Mouse (Mus musculus) hindbrain, embryonic 13.5 days (tissue): ENCODE data around the gene Olfr807. TPM values are rescaled to one million over a fixed set of nuclear protein-coding genes. Genes with fewer than 3 reads are reported as not detected.

Experiments used
- ATAC-seq: fragments of 200-750 bp; cut with Nextera tagmentation; 2 replicates; pipeline ENCODE4 v1.8.0; 2017; ENCODE audit warnings: moderate TSS enrichment; ENCODE audit not compliant: low FRiP score
- H3K27ac ChIP-seq: fragments of 300-500 bp; sonication (generic); 2 replicates; pipeline ENCODE4 v1.5.1; 2015; ENCODE audit warnings: inconsistent platforms, mild to moderate bottlenecking, moderate library complexity
- H3K27me3 ChIP-seq: fragments of 300-500 bp; sonication (generic); 2 replicates; pipeline ENCODE4 v1.6.1; 2015; ENCODE audit warnings: mild to moderate bottlenecking, inconsistent platforms
- H3K36me3 ChIP-seq: fragments of 300-500 bp; sonication (generic); 2 replicates; pipeline ENCODE4 v1.6.1; 2015; ENCODE audit warnings: mild to moderate bottlenecking, inconsistent platforms
- H3K4me1 ChIP-seq: fragments of 300-500 bp; sonication (generic); replicated peaks from 2 replicates; pipeline ENCODE4 v1.6.1; 2015; ENCODE audit warnings: inconsistent platforms
- H3K4me2 ChIP-seq: fragments of 300-500 bp; sonication (generic); 2 replicates; pipeline ENCODE4 v1.6.1; 2015; ENCODE audit warnings: inconsistent platforms, mild to moderate bottlenecking, moderate library complexity
- H3K4me3 ChIP-seq: fragments of 300-500 bp; sonication (generic); 2 replicates; pipeline ENCODE4 v1.5.1; 2015; ENCODE audit warnings: mild to moderate bottlenecking, inconsistent platforms
- H3K9ac ChIP-seq: fragments of 300-500 bp; sonication (generic); 2 replicates; pipeline ENCODE4 v1.6.1; 2015; ENCODE audit warnings: mild to moderate bottlenecking, inconsistent platforms
- H3K9me3 ChIP-seq: fragments of 300-500 bp; sonication (generic); 2 replicates; pipeline ENCODE4 v1.6.1; 2016; ENCODE audit warnings: inconsistent platforms
- whole genome bisulfite sequencing: fragments of 180-500 bp; shearing (Covaris S2); methylation state at CpG from one replicate; pipeline ENCODE4 v1.1.7; 2015; 5-methylcytosine and 5-hydroxymethylcytosine counted together
- microRNA-seq: library from miRNA; unstranded; fragments of <30 nt; microRNA quantifications from one replicate; pipeline ENCODE4, GENCODE M21; 2016
- polyA plus RNA-seq: library from polyadenylated mRNA; unstranded; fragments of >200 nt; fragmentation: Nextera tagmentation; extraction: Ambion mirVana; gene quantifications from 2 replicates; pipeline ENCODE4 v1.2.1, GENCODE M21; 2015

The Olfr807 gene
- polyA plus RNA-seq: not detected in 2 replicates

DNA sequence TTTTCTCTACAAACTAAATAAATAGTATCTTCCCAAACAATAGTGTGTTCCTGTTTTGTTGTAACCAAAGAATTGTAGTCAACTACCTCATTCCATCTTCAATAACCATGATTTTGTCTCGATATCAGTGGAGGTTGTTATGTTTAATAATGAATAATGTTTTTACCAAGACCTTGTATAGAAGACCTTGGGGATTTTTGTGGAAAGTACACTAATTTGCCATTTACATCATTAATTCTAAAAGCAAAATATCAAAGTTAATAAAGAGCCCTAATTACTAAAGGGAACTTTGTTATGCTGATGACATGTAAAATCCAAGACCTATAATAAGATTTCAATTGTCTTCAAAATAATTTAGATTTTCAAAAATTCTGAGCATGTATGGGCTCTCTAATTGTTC lies at the start of gene Olfr807:
Gene Olfr807, minus strand, starts transcription at position 101 of the 400 bp plus-strand sequence.
- no peaks in the 10 kb centered on the region for H3K4me1 ChIP-seq
- H3K9me3 ChIP-seq: no peaks in the 10 kb centered on the region
- H3K4me3 ChIP-seq: no peak within 1 kb of the TSS
- no peak within 1 kb of the TSS for H3K4me2 ChIP-seq
- no peaks in the 10 kb centered on the region for H3K36me3 ChIP-seq
- no peak for ATAC-seq
- 90% methylated on average over 1 of the region's 1 CpGs for WGBS
- H3K9ac ChIP-seq: no peak within 1 kb of the TSS
- H3K27me3 ChIP-seq: no peaks in the 10 kb centered on the region
- no peak within 1 kb of the TSS for H3K27ac ChIP-seq

DNA sequence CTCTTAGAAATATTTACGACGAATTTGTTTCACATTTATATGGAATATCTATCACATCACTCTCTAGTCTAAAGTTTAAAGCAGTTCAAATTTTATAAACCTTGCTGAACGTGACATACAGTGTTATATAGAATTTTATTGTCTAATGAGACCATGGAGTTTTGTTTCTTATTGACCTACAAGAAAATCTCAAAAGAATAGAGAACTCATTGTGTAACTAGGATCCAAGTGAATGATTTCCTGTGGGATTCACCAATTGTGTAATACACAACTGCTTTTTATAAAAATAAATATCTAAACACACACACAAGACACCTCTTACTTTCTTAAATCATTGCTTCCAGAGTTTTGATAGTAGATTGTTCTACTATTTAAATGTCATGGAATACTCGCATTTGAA lies 46.7 kb upstream of the Olfr807 start, which contains the start of gene Olfr811:
Gene Olfr811, minus strand, starts transcription at position 101 of the 400 bp plus-strand sequence.
- Histone ChIP-seq H3K9ac (no peak within 1 kb of the TSS), H3K4me1 (no peaks in the 10 kb centered on the region), H3K27me3 (no peaks in the 10 kb centered on the region), H3K27ac (no peak within 1 kb of the TSS), H3K4me3 (no peak within 1 kb of the TSS), H3K36me3 (no peaks in the 10 kb centered on the region), H3K9me3 (no peaks in the 10 kb centered on the region), H3K4me2 (no peak within 1 kb of the TSS)
- 87% methylated on average over 4 of the region's 4 CpGs for WGBS
- no peak for ATAC-seq

DNA sequence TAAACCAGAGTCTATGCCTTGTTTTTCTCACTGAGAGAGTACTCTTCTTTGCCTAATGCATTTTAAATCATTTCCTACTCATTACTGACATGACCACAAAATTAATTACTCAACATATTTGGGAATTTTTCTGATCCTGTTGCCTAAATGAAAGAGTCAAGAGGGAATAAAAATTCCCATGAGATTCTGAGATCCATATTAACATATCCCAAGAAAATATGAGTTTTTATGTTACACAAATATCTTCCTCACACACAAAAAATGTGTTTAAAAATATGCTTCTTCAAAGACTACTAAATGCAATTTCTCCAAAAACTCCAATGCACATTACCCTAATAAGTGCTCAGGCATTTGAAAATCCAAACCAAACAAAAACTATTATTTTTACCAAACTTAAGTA lies 37.2 kb upstream of the Olfr807 start, which contains the start of gene Olfr810:
Gene Olfr810, minus strand, starts transcription at position 101 of the 400 bp plus-strand sequence.
- H3K4me1 ChIP-seq: no peaks in the 10 kb centered on the region
- no peak within 1 kb of the TSS for H3K9ac ChIP-seq
- H3K4me3 ChIP-seq: no peak within 1 kb of the TSS
- no peak within 1 kb of the TSS for H3K27ac ChIP-seq
- H3K27me3 ChIP-seq: no peaks in the 10 kb centered on the region
- no peak for ATAC-seq
- no peaks in the 10 kb centered on the region for H3K9me3 ChIP-seq
- no peaks in the 10 kb centered on the region for H3K36me3 ChIP-seq
- H3K4me2 ChIP-seq: no peak within 1 kb of the TSS

DNA sequence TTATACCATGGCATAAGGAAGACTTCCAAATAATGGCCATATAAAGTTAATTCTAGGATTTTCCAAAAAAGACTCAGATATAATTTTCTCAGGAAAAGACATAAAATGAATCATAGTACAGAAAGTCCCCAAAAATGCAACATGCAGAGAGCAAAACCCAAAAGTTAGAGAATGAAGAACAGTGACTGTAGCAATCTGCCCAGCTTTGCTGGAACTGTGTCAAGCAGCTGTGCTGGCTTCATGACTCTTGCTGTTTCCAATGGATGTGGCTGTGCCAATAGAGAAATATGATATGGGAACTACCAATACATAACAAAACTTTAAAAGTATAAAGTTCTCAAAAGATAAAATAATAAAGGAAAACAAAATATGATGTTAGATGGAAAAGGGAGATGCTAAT lies 20.5 kb upstream of the Olfr807 start:
- H3K27ac ChIP-seq: no peak overlapping the region
- no peaks in the 10 kb centered on the region for H3K9me3 ChIP-seq
- no peak for ATAC-seq
- no peak overlapping the region for H3K4me3 ChIP-seq
- H3K27me3 ChIP-seq: no peaks in the 10 kb centered on the region
- no peak overlapping the region for H3K9ac ChIP-seq
- no peaks in the 10 kb centered on the region for H3K4me1 ChIP-seq
- no peak overlapping the region for H3K4me2 ChIP-seq
- H3K36me3 ChIP-seq: no peaks in the 10 kb centered on the region

DNA sequence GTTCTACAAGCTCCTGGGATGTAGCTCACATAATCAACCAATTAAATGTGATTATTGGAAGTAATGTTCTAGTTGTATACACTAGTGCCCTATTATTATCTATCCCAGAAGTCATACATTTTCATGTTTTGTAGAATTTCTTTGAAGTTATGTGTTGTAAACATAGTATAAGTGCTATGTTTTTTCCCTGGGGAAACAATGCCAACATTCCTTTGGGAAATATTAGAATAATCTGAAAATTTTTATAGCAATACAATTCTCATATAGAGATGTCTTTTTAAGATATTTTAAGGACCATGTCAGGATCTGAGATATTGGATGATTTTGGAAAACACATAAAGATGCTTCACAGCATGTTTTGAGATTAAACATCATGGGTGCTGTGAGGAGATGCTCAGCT lies 16.7 kb upstream of the Olfr807 start, which contains the start of gene Olfr809:
Gene Olfr809, plus strand, starts transcription at position 301 of the 400 bp plus-strand sequence.
- H3K27ac ChIP-seq: no peak within 1 kb of the TSS
- H3K9me3 ChIP-seq: no peaks in the 10 kb centered on the region
- H3K9ac ChIP-seq: no peak within 1 kb of the TSS
- H3K4me1 ChIP-seq: no peaks in the 10 kb centered on the region
- H3K36me3 ChIP-seq: no peaks in the 10 kb centered on the region
- no peak within 1 kb of the TSS for H3K4me2 ChIP-seq
- H3K27me3 ChIP-seq: no peaks in the 10 kb centered on the region
- H3K4me3 ChIP-seq: no peak within 1 kb of the TSS
- no peak for ATAC-seq

DNA sequence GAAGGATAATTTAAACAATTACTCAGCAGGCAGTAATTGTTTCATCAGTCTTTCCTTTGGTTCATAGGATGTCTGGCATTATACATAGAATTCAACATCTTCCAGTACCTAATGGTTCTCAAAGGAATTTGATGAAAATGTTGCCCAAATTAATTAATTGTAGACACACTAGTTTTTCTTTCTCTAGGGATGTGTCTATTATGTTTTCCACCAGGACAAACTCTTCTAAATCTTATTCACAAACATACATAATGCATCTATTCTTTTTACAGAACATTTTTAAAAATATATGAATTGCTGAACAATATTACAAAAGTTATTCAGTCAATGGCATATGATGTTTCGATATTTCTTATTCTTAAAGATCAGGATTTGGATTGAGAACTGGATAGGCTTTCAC lies 7.6 kb upstream of the Olfr807 start, which contains the start of gene Olfr808:
Gene Olfr808, plus strand, starts transcription at position 301 of the 400 bp plus-strand sequence.
- Histone ChIP-seq H3K4me2 (no peak within 1 kb of the TSS), H3K9ac (no peak within 1 kb of the TSS), H3K4me1 (no peaks in the 10 kb centered on the region), H3K9me3 (no peaks in the 10 kb centered on the region), H3K27ac (no peak within 1 kb of the TSS), H3K36me3 (no peaks in the 10 kb centered on the region), H3K4me3 (no peak within 1 kb of the TSS), H3K27me3 (no peaks in the 10 kb centered on the region)
- 97% methylated on average over 1 of the region's 1 CpGs for WGBS
- ATAC-seq: no peak

DNA sequence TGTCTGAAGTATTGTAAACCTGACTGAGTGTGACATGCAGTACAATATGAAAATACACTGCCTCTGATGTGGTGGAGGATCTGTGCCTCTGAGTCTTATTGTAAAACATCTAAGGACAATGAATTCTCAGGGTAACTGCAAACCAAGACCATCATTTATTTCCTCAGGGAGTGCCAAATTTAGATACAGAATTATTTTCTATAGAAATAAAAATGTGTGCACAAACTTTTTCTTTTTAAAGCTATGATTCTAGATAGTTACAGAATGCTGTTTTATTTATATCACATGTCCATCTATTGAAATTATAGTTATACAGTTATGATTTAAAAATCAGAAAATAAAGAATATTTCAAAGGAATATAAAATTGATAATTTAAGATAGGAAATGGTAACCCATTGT lies 15.8 kb downstream of the Olfr807 start, which contains the start of gene Olfr806:
Gene Olfr806, minus strand, starts transcription at position 101 of the 400 bp plus-strand sequence.
- Histone ChIP-seq H3K4me3 (no peak within 1 kb of the TSS), H3K9me3 (no peaks in the 10 kb centered on the region), H3K4me1 (no peaks in the 10 kb centered on the region), H3K4me2 (no peak within 1 kb of the TSS), H3K27ac (no peak within 1 kb of the TSS), H3K27me3 (no peaks in the 10 kb centered on the region), H3K9ac (no peak within 1 kb of the TSS), H3K36me3 (no peaks in the 10 kb centered on the region)
- ATAC-seq: no peak

DNA sequence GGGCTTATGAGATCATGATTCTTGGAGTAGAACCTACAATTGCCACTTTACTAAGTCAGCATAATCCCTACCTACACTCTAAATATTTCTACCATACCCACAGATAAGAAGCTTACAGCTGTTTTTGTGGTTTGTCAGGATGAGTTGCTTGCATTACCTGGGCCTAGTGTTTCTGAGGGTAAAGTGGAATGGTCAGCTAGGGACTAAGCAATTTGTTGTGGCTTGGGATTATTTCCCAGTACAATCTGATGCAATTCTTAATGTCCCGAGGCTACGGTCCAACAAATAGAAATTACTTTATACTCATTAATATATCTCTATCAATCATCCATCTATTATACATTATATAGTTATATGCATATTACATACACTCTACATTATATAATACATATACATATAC lies 28.3 kb downstream of the Olfr807 start, which contains the start of gene Olfr805:
Gene Olfr805, minus strand, starts transcription at position 101 of the 400 bp plus-strand sequence.
- Histone ChIP-seq H3K4me1 (no peaks in the 10 kb centered on the region), H3K27ac (no peak within 1 kb of the TSS), H3K9ac (no peak within 1 kb of the TSS), H3K4me2 (no peak within 1 kb of the TSS), H3K36me3 (no peaks in the 10 kb centered on the region), H3K9me3 (no peaks in the 10 kb centered on the region), H3K27me3 (no peaks in the 10 kb centered on the region), H3K4me3 (no peak within 1 kb of the TSS)
- ATAC-seq: no peak
- WGBS: 98% methylated on average over 2 of the region's 2 CpGs

Small RNA genes lying within 50 kb of the gene (microRNA-seq; reads per million reads assigned to microRNA genes)
- gene Gm24485: not detected

Other genes starting within 250 kb of the Olfr807 start
- gene Olfr791, start 236.0 kb downstream of the Olfr807 start, polyA plus RNA-seq: not detected in 2 replicates
- not detected in 2 replicates for gene Olfr792, start 218.6 kb downstream of the Olfr807 start, polyA plus RNA-seq
- gene Olfr794, start 190.1 kb downstream of the Olfr807 start, polyA plus RNA-seq: not detected in 2 replicates
- not detected in 2 replicates for gene Olfr796, start 145.2 kb downstream of the Olfr807 start, polyA plus RNA-seq
- gene Olfr798, start 129.9 kb downstream of the Olfr807 start, polyA plus RNA-seq: not detected in 2 replicates
- gene Olfr799, start 120.3 kb downstream of the Olfr807 start, polyA plus RNA-seq: not detected in 2 replicates
- not detected in 2 replicates for gene Olfr800, start 100.1 kb downstream of the Olfr807 start, polyA plus RNA-seq
- not detected in 2 replicates for gene Olfr801, start 83.9 kb downstream of the Olfr807 start, polyA plus RNA-seq
- gene Olfr802, start 69.6 kb downstream of the Olfr807 start, polyA plus RNA-seq: 0.03 TPM in 1 of 2 replicates, not detected in the other
- gene Olfr803, start 63.5 kb downstream of the Olfr807 start, polyA plus RNA-seq: not detected in 2 replicates
- gene Olfr804, start 54.6 kb downstream of the Olfr807 start, polyA plus RNA-seq: not detected in 2 replicates
- gene Olfr805, start 28.4 kb downstream of the Olfr807 start, polyA plus RNA-seq: not detected in 2 replicates
- gene Olfr806, start 15.9 kb downstream of the Olfr807 start, polyA plus RNA-seq: not detected in 2 replicates
- gene Olfr808, start 7.7 kb upstream of the Olfr807 start, polyA plus RNA-seq: not detected in 2 replicates
- not detected in 2 replicates for gene Olfr809, start 16.8 kb upstream of the Olfr807 start, polyA plus RNA-seq
- gene Olfr810, start 37.1 kb upstream of the Olfr807 start, polyA plus RNA-seq: not detected in 2 replicates
- not detected in 2 replicates for gene Olfr811, start 46.6 kb upstream of the Olfr807 start, polyA plus RNA-seq
- not detected in 2 replicates for gene Olfr812, start 88.3 kb upstream of the Olfr807 start, polyA plus RNA-seq
- gene Olfr813, start 97.6 kb upstream of the Olfr807 start, polyA plus RNA-seq: not detected in 2 replicates
- not detected in 2 replicates for gene Olfr814, start 122.1 kb upstream of the Olfr807 start, polyA plus RNA-seq
- gene Olfr815, start 148.1 kb upstream of the Olfr807 start, polyA plus RNA-seq: not detected in 2 replicates
- gene Olfr816, start 157.8 kb upstream of the Olfr807 start, polyA plus RNA-seq: not detected in 2 replicates
- not detected in 2 replicates for gene Olfr818, start 191.3 kb upstream of the Olfr807 start, polyA plus RNA-seq
- gene Olfr819, start 209.5 kb upstream of the Olfr807 start, polyA plus RNA-seq: not detected in 2 replicates
- gene Olfr247, start 218.3 kb upstream of the Olfr807 start, polyA plus RNA-seq: not detected in 2 replicates
- not detected in 2 replicates for gene Gm10310, start 227.3 kb upstream of the Olfr807 start, polyA plus RNA-seq